Mouse (Mus musculus) brain, embryonic 18.5 days (tissue): ENCODE results near the gene Ccdc153.

ENCODE experiments used
- DNase-seq: peaks from one replicate; pipeline ENCODE4 v3.0.0-alpha.2; 2012; ENCODE audit warnings: low read depth, low spot score

The Ccdc153 gene

DNA sequence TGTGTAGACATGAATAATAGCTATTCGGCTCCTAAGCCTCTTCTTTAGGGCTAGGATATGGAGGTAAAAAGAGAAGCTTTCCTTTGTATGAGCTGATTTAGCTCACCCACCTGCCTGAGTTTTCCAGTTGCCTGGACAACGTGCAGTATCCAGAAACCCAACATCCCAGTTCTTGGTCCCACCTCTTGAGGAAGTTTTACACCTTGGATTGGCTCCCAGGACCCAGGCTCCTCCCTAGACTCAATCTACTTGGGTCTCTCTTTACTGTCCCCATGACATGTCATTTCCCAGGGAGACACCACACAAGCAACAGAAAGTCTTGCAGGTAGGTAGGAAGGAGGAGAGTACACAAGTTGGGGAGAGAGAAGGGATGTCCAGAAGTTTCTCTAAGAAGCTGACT is at the start of gene Ccdc153:
Ccdc153 (plus strand) TSS at position 278 of the 400 bp plus-strand sequence.
- DNase-seq = no peak

DNA sequence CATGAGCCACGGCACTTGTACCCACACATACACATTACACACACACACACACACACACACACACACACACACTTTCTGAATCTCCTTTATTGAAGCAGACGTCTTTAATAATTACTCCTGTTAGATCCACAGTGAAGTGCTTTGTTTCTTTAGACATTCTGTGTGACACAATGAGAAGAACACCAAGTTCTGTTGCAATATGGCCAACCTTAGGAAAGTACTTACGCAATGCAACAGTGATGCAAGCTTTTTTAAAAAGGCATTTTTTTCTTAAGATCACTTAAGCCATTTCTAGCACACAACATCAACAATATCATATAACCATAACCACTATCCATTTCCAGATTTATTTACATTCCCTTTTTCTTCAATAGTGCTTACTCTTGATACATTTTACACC is 49.3 kb upstream of the Ccdc153 start:
- no peak for DNase-seq

DNA sequence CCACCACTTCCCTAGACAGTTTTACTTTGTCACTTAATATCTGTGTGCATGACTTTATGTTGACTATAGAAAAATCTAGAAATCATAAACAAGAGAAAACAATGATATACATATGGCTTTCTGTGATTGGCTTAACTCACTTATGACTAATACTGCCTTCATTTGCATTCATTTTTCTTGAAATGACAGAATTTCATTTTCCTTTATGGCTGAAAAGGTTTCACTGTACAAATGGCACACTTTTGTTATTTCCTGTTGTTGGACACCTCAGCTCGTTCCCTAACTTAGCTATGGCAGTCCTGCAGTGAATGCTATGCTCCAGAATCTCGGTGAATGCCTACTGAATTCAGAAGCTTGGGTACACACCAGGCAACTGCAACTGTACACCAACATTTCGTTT is 48.2 kb upstream of the Ccdc153 start:
- DNase-seq = no peak

DNA sequence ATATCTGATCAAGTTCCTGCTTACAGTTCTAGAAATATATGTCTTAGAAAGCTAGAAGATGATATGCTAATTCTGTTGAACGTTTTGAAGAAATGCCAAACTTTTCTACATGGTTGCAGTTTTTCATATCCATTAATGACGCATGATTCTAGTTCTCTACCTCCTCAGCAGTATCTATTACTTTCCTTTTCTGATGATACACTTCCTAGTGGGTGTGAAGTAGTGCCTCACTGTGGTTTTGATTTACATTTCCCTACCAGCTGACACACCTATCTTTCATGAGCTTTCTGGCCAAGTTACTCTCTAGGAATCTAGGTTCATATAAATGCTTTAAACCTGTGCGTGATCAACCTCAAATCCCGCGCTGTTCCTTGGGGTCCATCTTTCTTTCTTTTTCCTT is 47.7 kb upstream of the Ccdc153 start:
- DNase-seq = no peak

DNA sequence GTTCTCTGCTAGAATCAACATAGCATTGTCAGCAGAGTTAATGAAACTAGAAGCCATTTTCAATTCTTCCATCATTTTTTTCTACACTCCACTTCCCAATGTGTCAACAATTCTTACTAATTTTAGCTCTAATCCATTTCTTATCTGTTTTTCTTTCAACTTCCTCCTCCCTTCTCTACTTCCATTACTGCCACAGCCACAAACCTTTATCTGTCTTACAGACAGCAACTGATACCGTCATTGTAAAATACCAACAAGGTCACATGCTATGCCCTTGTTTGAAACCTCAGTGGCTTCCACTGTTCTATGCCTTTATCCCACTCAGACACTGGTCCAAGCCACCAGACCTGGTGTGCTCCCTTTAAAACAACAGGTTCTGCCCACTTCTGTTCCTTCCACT is 46.5 kb upstream of the Ccdc153 start:
- no peak for DNase-seq

DNA sequence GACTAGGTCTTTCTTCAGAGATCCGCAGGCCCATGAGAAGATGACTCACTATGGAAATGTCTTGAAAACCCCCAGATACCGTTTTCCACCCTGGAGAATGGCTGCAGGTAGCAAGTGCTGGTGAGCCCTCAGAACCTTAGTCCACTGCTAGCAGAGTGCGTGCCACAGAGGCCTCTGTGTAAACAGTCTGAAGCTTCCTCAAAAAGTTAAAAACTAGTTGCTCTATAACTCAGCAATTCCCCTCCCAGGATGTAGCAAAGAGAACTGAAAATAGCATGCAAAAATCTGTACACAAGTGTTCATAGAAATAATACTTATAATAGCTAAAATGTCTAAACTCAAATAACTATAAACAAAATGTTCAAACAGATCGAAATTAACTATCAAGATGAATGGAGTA is 44.1 kb upstream of the Ccdc153 start:
- DNase-seq = no peak

DNA sequence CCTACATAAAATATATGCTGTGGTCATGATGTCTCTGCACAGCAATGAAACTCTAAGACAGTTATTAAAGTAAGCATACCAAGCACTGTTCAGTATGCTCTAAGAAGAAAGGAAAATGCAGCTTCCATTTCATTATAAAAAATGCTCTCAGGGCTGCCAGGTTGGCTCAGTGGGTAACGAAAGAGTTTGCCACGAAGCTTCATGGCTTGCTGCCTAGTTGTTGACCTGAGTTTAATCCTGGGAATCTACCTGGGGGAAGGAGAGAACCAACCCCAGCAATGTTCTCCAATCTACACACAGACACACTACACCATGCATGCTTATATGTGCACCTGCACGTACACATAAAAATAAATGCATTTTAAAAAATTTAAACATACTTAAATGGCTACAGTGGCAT is 41.3 kb upstream of the Ccdc153 start:
- DNase-seq = no peak

DNA sequence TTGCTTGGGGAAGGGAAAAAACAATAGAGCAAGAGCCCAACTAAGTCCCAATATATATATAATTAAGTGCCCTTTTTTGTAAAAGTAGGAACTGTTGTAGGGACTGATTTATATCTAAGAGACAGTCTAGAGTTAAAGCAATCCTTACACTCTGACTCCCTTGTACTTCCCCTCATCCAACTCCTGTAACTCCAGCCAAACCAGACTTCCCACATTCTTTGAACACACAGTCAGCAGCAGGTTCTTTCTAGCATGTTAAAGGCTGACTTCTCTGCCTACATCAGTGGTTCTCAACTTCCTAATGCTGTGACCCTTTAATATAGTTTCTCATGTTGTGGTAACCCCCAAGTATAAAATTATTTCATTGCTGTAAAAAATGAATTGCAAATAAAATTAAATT is 40.9 kb upstream of the Ccdc153 start:
- no peak for DNase-seq

DNA sequence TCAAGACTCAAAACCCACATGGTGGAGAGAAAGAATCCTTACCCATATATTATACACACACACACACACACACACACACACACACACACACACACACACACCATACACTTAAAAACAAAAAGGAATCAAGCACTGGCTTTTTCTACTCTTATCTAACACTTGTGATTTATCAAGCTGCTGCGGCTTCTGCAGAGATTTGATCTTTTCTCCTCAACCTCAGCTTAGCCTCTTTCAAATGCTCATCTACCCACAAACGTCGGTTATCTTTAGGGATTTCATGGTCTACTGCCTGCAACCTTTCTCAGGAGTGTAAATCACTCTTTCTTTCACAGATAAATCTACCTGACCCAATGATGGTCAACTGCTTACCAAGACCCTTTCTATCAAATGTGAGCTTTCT is 40.0 kb upstream of the Ccdc153 start:
- no peak for DNase-seq

DNA sequence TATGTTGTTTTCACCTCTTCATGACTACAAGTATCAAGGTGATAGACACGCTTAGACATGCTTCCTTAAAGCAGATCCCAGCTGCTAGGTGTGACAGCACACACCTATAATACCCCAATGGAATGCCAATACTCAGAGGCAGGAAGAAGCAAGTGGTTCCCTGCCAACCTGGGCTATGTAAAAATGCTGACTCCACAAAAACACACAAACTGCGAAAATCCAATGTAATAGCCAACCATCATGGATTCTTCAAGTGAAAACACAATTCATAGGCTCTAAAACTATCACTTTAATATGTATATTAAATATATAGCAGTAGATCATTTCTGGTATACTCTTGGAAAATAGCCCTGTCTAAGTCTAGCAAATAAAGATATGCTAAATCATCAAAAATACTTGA is 32.6 kb upstream of the Ccdc153 start:
- no peak for DNase-seq

DNA sequence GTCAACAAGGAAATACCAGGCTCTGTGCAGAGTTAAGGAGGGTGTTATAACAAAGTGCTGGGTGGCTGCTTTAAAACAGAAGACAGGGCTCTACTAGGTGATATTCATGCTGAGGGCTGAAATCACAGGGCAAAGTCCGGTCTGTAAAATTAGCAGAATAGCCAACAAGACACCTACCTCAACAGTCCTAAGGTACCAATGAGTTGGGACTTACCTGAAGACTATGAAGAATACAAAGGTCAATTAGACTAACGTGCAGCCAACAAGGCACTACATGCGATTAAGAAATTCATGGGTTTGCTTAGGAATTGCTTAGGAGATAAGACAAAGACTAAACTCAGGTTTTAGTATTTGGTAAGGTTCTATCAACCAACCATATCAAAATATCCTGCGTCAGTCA is 31.1 kb upstream of the Ccdc153 start:
- no peak for DNase-seq

DNA sequence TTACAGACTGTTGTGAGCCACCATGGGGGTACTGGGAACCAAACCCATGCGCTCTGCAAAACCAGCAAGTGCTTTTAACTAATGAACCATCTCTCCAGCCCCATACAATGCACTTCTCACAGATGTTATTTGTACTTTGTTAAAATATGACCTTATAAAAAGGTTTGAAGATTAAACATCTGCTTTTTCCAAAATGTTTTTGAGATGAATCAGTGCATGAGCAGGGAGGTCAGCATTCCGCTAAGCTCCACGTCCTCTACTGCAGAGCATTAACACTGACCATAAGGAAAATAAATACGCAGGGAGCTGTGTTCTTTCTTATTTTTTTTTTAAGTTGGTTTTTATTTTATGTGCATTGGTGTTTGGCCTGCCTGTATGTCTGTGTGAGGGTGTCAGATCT is 28.1 kb upstream of the Ccdc153 start:
- no peak for DNase-seq

DNA sequence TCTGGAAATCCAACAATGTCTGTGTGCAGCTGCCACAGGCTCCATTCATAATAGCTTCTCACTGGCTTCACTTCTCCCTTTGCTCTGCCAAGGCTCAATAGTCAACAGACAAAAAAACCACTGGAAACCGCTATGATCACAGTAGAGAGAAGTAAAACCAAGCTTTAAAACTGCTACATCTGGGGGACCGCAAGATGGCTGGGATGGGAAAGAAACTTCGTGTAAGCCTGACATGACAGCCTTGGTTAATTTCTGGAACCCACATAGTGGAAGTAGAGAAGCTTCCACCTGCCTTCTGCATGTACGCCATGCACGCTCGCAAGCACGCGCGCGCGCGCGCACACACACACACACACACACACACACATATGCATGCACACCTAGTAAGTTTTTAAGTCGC is 26.9 kb upstream of the Ccdc153 start:
- DNase-seq = no peak

DNA sequence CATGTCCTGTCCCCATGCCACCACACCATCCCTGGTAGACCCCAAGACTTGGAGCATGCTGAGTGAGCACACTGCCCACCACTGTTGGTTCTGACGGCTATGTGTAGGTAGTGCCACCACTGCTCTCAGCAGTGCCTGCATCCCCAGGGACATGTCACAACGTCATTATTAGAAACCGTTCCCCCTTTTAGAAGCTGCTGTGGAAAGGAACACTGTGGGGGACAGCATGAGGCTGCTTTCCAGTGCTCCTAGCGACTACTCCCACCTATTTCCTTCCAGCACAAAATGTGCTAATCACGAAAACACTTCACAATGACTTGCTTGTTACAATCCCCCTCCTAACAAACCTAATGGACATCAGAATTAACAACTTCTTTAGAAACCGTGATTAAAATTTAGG is 14.5 kb upstream of the Ccdc153 start:
- no peak for DNase-seq

DNA sequence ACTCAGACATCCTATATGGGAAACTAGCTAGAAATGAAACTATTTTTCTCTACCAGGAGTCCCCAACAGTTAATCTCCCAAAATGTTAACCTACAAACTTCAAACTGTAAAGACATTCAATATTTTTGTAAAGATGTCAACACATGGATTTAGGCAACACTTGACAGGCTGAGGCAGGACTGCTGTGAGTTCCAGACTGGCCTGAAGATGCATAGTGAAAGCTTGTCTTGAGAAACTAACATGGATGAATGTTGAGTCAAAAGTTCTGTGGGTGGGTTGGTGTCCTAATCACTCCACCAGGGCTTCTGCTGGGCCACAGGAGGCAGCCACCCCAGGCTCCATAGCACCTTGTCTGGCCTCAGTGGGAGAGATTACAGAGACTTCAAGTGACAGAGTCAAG is 8.9 kb upstream of the Ccdc153 start:
- DNase-seq = no peak

DNA sequence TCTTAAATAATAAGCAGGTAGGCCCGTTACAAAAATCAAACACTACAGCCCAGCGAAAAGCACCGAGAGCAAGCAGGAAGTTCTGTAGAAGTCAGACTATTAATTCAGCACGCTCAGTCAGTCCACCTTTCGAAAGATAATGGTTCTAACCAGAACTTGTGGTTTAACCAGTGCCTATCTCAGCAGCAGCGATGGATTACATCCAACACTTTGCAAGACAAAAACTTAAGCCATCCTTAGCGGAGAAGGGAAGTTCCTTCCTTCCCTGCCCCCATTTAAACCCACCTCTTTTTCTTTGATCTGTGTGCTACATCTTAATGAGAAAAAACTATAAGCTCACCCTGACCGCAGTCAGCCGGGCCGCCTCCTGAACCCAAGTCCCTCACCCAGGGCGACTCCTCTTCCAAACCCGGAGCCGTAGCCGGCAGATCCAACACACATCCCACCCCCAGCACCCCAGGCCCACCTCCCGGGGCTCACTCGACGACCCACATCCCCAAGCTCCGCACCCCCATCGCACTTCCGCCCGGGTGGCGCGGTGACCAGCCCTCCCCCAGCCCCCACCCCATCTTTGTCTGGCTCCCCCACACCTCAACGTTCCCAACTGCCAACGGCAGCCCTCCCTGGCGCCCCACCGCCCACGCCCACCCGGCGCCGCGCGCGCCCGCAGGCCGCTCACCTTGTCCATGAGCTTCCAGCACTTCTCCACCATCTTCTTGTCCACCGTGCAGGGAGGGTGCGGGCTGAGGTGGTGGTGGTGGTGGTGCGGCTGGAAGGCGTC is 7.3 kb upstream of the Ccdc153 start:
- no peak for DNase-seq

DNA sequence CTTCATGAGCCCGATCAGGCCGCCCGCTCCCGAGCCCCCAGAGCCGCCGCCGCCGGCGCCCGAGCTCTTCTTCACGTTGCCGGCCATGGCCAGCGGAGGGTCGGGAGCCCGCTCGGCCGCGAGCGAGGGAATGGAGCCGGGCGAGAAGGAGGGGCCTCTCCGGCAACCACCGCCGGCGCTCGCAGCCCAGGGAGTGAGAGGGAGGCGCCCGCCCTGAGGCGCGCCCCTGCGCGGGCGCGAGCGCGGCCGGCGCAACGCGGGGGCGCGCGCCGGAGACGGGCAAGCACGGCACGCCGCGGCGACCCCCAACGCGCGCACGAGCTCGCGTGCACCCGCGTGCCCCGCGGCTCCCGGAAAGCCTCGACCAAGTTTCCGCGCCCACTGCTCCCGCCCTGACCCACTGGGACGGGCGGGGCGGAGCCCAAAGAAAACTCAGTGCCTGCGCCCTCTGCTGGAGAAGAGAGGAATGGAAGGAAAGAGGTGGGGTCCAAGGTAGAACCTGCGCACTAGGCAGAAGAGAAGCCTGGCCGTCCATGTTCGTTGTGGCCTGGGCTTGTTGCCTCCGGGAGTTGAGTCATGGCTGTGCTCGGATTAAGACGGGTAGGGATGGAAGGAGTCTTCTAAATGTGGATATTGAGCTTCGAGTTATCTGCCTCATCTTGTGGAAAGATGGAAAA is 6.5 kb upstream of the Ccdc153 start, which contains the start of gene Cbl:
Cbl (minus strand) TSS at position 248 of the 677 bp plus-strand sequence.
- DNase-seq = peak; percentile 93

DNA sequence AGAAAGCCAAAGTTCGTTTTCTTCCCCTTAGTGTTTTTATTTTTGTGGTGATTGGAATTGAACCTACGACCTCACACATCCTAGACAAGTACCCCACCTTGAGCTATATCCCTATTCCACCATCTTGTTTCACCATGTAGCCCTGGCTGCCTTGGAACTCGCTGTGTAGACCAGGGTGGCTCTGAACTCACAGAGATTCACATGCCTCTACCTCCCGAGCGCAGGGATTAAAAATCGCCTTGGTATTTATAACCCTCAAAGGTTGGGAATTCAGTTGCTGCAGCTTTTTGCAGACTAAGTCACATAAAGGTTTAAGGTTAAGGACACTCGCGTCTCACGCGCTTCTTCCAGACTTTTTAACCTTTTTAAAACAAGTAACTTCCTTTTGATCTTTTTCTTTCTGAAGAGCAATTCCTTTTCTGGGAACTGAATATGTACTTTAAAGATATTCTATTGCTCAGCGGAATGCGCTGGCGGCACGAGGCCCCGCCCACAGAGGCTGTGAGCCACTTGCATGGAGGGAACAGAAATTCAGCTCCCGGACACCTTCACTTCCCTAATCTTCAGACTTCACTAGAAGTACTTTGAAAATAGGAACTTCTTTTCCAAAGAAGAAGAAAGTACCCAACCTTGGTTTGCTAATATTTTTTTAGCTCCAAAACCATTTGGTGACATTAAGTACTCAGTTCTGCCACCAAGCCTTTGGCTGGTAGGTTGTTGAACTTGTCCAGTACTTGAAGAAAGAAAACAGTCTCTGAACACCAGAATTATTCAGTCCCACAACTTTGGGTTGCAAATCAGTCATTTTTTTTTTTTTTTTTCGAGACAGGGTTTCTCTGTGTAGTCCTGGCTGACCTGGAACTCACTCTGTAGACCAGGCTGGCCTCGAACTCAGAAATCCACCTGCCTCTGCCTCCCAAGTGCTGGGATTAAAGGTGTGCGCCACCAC is 5.7 kb upstream of the Ccdc153 start:
- no peak for DNase-seq

DNA sequence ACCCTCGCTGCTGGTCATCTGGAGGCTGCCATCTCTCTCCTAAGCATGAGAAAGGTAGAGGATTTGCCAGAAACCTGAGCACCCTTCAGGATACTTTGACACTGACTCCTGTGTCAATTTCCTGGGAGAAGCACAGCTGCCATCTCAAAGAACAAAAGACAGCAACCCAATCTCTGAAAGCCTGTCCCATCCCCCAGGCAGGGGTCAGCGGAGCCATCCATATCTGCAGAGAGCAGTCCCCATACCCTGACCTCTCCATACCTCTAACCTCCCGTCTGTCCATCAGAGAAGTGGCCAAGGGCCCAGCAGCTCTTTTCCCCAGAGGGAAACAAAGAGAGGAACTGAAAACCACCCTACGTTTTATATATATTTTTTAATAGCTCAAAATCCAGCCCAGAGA is 3.9 kb upstream of the Ccdc153 start:
- no peak for DNase-seq

DNA sequence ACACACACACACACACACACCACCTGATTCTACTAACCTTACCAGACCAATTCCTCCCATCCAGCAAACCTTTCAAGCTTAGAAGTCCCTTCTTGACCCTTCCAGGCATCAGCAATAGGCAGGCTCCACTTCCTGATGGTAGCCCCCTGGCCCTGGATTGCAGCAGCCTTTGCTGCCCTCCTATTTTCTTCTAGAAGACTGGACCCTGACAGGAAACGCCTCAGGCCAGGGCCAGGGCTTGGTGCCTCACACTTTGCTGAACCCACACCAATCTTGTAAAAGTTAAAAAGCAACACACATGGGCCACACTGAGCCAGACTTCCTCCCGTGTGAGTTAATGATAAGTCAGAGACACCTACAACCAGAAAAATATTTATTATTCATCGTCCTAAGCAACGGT is 3.3 kb upstream of the Ccdc153 start:
- DNase-seq = no peak

DNA sequence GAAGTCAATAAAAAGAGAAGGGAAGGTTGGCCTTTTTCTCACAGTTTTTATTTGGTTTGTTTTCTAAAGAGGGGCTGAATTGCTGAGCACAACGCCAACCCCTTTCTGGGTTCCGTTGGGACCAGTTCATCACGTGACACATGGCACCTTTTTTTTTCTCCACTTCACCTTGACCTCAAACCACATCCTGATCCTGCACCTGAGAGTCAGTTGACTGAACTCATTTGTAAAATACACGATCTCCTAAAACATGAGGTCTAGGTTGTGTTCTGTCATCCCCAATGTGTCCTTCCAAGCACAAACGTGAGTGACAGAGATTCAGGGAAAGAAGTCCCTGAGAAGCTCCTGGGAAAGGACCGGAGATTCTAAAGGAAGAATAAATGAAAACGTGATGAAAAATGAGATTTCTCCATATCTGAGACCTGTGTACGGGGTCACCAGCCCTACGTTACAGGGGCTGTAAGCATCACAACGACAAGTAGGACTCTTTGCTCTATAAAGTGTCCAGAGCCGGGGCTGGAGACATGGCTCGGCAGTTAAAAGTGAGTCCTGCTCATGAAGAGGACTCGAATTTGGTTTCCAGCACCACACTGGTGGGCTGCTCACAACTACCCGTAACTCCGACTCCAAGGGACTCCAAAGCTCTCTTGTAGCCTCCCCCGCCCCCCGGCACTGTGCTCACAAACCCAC is 1.8 kb upstream of the Ccdc153 start:
- DNase-seq = no peak

DNA sequence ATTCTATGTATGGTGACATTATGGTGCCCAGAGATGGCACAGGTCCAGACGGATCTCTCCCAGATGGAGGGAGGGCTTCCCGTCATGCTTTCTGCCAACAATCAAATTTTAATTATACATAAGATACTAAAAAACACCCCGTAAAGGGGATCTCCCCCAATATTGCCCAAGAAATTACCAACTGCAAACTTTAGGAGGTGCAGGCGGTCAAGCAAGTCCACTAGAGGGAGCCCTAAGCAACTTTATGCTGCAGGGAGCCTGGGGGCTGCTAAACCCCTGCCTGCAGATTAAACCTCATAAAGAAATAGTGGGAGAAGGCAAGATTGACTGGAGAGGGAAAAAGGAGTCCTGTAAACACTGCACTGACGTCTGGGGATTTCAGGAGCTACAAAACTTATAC is 1.0 kb upstream of the Ccdc153 start:
- no peak for DNase-seq
